Mouse (Mus musculus): ENCODE measurements at regions not wholly inside any gene's neighbourhood (a gene's known extent, or its start where the extent isn't known, plus 50 kb on each side); places are given as distances from the start of the nearest gene placed in this dataset.
"Not testable (repeated sequence)": the region's sequence is repeated elsewhere in the genome, so short reads cannot be mapped to it uniquely, and the experiment has no call there.

GRCm38 (mm10) chr10:99320797-99321196 lies 57.8 kb downstream of the Dusp6 start:
- no peak for DNase-seq (ENCODE audit: low spot score in 2 of 2)

DNA sequence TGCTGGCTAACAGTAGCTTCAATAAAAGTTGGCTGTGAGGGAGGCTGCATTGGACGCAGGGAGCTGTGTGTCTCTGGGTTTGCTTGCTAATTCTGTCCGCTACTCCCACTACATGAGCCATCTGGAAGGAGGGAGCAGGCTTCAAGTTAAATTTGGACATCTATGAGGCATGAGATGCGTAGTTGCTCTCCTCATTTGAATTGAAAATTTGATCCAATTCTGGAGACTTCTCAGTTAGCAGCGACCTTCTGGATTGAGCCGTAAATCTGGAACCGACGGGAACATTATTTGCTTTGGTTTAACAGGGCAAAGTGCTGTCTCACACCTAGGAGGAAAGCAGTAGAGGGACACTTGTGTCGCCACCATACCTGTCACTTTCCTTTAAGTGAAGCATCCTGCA lies 60.3 kb downstream of the Dusp6 start:
- DNase-seq (ENCODE audit: low spot score in 2 of 2): no peak

- peak; percentile 59 to 75 for DNase-seq (ENCODE audit: low spot score in 2 of 2)
These were observed 64.5 kb downstream of the Dusp6 start for GRCm38 (mm10) chr10:99327501-99327900.

GRCm38 (mm10) chr10:99328568-99328967 lies 65.5 kb downstream of the Dusp6 start:
- DNase-seq (ENCODE audit: low spot score in 2 of 2): no peak

- no peak for DNase-seq (ENCODE audit: low spot score in 2 of 2)
These were observed 66.4 kb downstream of the Dusp6 start for GRCm38 (mm10) chr10:99329469-99329868.

GRCm38 (mm10) chr10:99330519-99330918 lies 67.5 kb downstream of the Dusp6 start:
- no peak for DNase-seq (ENCODE audit: low spot score in 2 of 2)

GRCm38 (mm10) chr10:99331876-99332275 lies 68.8 kb downstream of the Dusp6 start:
- peak; percentile 23 to 27 for DNase-seq (ENCODE audit: low spot score in 2 of 2)

- DNase-seq (ENCODE audit: low spot score in 2 of 2): peak in 1 of 2 experiments; percentile 41
These were observed 70.8 kb downstream of the Dusp6 start for GRCm38 (mm10) chr10:99333831-99334230.

- no peak for DNase-seq (ENCODE audit: low spot score in 2 of 2)
These were observed 73.1 kb downstream of the Dusp6 start for GRCm38 (mm10) chr10:99336091-99336490.

GRCm38 (mm10) chr10:99338790-99339189 lies 75.8 kb downstream of the Dusp6 start:
- DNase-seq (ENCODE audit: low spot score in 2 of 2): not testable (repeated sequence)

DNA sequence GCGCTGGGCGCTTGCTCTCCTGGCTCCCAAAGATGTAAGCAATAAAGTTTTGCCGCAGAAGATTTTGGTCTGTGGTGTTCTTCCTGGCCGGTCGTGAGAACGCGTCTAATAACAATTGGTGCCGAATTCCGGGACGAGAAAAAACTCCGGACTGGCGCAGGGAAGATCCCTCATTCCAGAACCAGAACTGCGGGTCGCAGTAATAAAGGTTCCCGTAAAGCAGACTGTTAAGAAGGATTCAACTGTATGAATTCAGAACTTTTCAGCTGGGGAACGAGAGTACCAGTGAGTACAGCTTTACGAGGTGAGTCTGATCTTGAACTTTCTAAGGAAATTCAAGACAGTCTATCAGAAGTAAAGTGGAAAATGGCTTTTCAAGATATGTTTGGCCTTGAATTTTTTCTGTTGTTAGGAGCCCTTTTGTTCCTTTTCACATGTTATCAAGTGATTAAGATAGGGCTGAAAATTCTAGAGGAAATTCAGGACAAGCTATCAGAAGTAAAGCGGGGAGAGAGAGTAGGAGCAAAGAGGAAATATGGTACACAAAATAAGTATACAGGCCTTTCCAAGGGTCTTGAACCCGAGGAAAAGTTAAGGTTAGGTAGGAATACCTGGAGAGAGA lies 76.4 kb downstream of the Dusp6 start:
- peak; percentile 78 to 84 for DNase-seq (ENCODE audit: low spot score in 2 of 2)

DNA sequence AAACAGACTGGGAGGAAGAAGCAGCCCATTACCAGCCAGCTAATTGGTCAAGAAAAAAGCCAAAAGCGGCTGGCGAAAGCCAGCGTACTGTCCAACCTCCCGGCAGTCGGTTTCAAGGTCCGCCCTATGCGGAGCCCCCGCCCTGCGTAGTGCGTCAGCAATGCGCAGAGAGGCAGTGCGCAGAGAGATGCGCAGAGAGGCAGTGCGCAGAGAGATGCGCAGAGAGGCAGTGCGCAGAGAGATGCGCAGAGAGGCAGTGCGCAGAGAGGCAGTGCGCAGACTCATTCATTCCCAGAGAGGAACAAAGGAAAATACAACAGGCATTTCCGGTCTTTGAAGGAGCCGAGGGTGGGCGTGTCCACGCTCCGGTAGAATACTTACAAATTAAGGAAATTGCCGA lies 77.0 kb downstream of the Dusp6 start:
- DNase-seq (ENCODE audit: low spot score in 2 of 2): not testable (repeated sequence)

DNA sequence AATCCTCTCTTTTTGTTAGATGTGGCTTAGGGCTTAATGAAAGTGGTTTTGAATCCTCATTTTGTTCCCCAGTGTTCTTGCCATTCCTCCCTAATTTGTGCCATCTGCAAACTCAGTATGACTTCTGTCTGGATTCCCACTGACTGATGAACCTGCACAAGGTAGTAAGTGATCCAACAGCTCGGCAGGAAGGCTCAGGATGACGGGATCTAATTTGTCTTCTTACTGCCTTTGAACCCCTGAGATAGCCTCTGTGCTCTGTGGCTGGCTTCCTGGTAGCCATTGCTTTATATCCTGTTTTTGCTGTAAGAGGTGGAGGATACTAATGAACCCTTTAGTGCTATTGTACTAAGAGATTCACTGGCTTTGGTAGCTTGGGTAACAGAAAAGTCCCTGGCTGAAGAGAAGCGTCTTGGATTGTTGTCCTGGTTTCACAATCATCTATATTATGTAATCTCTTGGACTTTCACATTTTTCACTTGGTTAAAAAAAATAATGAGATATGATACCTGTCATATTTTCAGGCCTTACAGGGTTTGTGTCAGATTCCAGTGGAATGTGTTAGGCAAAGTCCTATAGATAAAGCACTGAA lies 86.2 kb downstream of the Dusp6 start:
- DNase-seq (ENCODE audit: low spot score in 2 of 2): no peak

- peak in 1 of 2 experiments; percentile 24 for DNase-seq (ENCODE audit: low spot score in 2 of 2)
These were observed 90.7 kb downstream of the Dusp6 start for GRCm38 (mm10) chr10:99353541-99354292.

DNA sequence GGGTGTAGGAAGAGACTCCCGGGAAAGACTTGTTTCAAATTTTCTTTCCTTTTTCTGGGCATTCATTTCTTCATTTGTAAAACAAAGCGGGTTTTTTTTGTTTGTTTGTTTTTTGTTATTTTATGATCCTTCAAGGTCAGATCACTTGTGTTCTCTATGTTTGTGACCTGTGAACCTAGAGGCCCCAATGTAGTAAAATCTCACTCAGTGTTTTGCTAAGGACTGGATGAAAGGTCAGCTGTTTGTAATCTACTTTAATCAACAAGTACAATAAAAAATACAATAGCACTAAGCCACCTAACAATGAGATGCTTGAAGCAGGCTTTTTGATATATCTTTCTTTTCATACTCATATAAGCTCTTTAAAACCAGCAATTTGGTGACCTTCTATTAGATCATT lies 91.3 kb downstream of the Dusp6 start:
- DNase-seq (ENCODE audit: low spot score in 2 of 2): no peak

DNA sequence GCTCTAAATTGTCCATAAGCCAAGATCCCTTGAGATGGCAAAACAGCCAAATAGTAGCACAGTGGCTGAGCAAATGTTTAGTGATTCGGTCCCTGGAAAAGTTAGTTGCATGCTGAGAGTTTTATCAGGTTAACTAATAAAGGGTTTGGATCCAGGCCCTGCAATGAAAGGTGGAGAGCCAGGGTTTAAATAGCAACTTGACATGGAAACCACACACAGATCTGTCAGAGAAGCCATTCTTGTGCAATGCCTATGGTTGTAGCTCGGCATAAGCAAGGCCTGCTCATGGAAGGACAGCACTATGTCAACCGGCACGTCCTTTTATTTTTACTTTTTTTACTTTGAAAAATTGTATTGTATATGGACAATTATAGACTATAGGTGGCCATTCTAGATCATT lies 92.3 kb downstream of the Dusp6 start:
- no peak for DNase-seq (ENCODE audit: low spot score in 2 of 2)

- DNase-seq (ENCODE audit: low spot score in 2 of 2): no peak
These were observed 93.2 kb downstream of the Dusp6 start for GRCm38 (mm10) chr10:99356221-99356620.

GRCm38 (mm10) chr10:99356883-99357282 lies 93.9 kb downstream of the Dusp6 start:
- no peak for DNase-seq (ENCODE audit: low spot score in 2 of 2)

DNA sequence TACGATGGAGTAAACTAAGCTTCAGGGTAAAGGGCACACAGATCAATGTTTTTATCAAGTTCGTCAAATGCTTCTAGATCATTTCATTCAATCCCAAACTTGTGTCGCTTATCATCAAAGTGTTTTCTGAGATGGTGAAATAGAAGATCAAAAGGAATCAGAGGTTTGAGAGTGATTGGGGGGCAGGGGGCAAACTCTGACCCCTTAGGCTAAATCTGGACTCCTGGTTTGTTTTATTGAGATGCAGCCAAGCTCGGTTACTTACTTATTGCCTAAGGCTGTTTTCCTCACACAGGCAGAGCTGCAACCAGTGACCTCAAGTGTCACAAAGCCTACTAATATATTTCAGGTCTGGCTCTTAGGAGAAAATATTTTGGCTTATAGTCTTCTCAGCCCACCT lies 94.3 kb downstream of the Dusp6 start:
- DNase-seq (ENCODE audit: low spot score in 2 of 2): no peak

- DNase-seq (ENCODE audit: low spot score in 2 of 2): no peak
These were observed 95.2 kb downstream of the Dusp6 start for GRCm38 (mm10) chr10:99358256-99358655.

- no peak for DNase-seq (ENCODE audit: low spot score in 2 of 2)
These were observed 96.4 kb downstream of the Dusp6 start for GRCm38 (mm10) chr10:99359439-99359866.

DNA sequence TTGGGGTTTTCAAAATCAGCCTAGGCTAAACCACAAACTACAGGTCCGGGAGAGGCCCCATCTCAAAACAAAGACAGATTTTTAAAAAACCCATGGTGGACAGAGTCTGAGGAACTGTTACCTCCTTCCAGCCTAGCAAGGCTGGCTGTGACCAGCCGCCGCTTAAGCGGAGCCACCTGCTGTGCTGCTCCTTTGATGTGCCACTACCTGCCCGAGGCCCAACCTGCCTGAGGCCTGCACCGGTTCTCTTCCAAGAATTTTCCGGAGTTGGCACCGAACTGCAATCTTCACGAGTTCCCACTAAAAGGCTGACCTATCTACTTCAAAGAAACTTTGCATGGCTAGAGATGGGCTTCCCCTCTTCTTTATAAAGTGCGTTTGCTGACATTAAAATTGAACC lies 97.6 kb downstream of the Dusp6 start:
- not testable (repeated sequence) for DNase-seq (ENCODE audit: low spot score in 2 of 2)

DNA sequence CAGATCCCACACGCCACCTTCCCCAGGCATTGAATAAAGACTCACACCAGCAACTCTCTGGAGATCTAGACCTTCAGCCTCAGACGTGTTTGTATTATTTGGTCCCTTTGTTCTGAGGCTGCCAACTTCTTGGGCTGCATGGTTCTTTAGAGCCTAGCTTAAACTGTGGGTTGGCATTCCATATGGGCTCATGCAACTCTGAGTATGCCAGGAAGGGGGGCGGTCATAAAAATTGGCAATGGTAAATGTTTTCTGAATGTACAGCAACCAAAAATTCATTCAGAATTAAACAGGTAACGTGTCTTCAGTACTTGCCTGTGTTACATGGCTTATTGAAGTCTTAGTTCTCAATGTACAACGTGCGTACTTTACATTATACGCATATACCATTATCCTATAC lies 103.1 kb downstream of the Dusp6 start:
- no peak for DNase-seq (ENCODE audit: low spot score in 2 of 2)

Data from heart, adult 9 months (tissue).